Mouse (Mus musculus) E14TG2a.4 (cell line): ENCODE measurements at regions not wholly inside any gene's neighbourhood (a gene's known extent, or its start where the extent isn't known, plus 50 kb on each side); places are given as distances from the start of the nearest gene placed in this dataset.

ENCODE experiments used
- CTCF ChIP-seq: conservative IDR thresholded peaks from 2 replicates; pipeline ENCODE4 v1.5.1; 2014; ENCODE audit warnings: low read length
- POU5F1 ChIP-seq: IDR thresholded peaks from 2 replicates; pipeline ENCODE4 v1.6.1; 2014; ENCODE audit warnings: low read length, borderline replicate concordance

DNA sequence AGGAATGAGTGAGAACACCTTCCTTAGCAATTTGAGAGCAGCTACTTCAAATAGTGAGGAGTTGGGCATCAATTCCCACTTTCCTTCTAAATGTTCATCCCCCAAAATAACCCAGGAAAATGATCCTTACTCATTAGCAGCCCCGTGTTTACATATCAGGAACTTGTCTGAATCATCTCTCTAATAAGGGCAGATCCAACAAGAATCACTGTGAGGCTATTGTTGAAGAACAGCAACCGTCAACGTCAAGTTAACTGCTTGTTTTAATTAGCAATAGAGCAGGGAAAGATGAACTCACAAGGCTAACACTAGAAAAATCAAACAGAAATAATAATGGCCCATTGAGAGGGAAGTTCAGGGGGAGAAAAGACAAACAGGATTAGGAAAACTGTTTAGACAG lies 178.4 kb downstream of the Fam124b start:
- no peak for TF ChIP-seq CTCF
- no peak for TF ChIP-seq POU5F1
